Mouse (Mus musculus): ENCODE measurements around the gene Eef1akmt3. TPM values are rescaled to one million over a fixed set of nuclear protein-coding genes. Genes with fewer than 3 reads are reported as not detected.

Eef1akmt3 gene
- 0.16 and 0.37 TPM in 2 replicates for polyA plus RNA-seq (2015; fragmentation: Nextera tagmentation; extraction: Ambion mirVana)

GRCm38 (mm10) chr10:127041274-127041766 lies at the start of gene Eef1akmt3, which contains the start of gene Mettl1:
Gene Eef1akmt3 (minus strand): TSS chr10:127041513.
Gene Mettl1 (plus strand): TSS chr10:127041414.
- Histone ChIP-seq H3K9me3 (replicated peaks; ENCODE audit: control insufficient read depth, low read length) (no peaks in the 10 kb centered on the region), H3K9ac (ENCODE audit: low read length) (peak within 1 kb of the TSS; percentile 84), H3K36me3 (ENCODE audit: control insufficient read depth, insufficient read depth) (0 out of 2 replicates have a peak, but pooled peaks cover 2% of the 10 kb centered on the region), H3K4me3 (ENCODE audit: low read length) (peak within 1 kb of the TSS; percentile 99), H3K27ac (ENCODE audit: low read length) (peak within 1 kb of the TSS; percentile 71), H3K4me1 (ENCODE audit: control insufficient read depth, insufficient read depth, low read length) (peaks cover 10% of the 10 kb centered on the region), H3K27me3 (ENCODE audit: control insufficient read depth, insufficient read depth, low read length) (no peaks in the 10 kb centered on the region), H3K4me2 (ENCODE audit: low read depth, low read length) (peak within 1 kb of the TSS; percentile 100)
- 0% methylated on average over 28 of the region's 28 CpGs for WGBS
- peak; percentile 42 for ATAC-seq (replicated peaks; ENCODE audit: extremely low read depth, insufficient read depth, low FRiP score)

- Histone ChIP-seq H3K4me1 (ENCODE audit: control insufficient read depth, insufficient read depth, low read length) (peaks cover 15% of the 10 kb centered on the region), H3K27ac (ENCODE audit: low read length) (no peak overlapping the region), H3K27me3 (ENCODE audit: control insufficient read depth, insufficient read depth, low read length) (peaks cover 56% of the 10 kb centered on the region), H3K9me3 (replicated peaks; ENCODE audit: control insufficient read depth, low read length) (no peaks in the 10 kb centered on the region), H3K4me2 (ENCODE audit: low read depth, low read length) (peak overlapping the region; percentile 49), H3K4me3 (ENCODE audit: low read length) (peak overlapping the region; percentile 32), H3K9ac (ENCODE audit: low read length) (no peak overlapping the region), H3K36me3 (ENCODE audit: control insufficient read depth, insufficient read depth) (peaks cover under 1% of the 10 kb centered on the region)
- 15% methylated on average over 57 of the region's 57 CpGs for WGBS
- ATAC-seq (replicated peaks; ENCODE audit: extremely low read depth, insufficient read depth, low FRiP score): peak; percentile 20; the same call in 1 of the 2 replicates
Measured at GRCm38 (mm10) chr10:127090560-127091411, 49.5 kb upstream of the Eef1akmt3 start.

DNA sequence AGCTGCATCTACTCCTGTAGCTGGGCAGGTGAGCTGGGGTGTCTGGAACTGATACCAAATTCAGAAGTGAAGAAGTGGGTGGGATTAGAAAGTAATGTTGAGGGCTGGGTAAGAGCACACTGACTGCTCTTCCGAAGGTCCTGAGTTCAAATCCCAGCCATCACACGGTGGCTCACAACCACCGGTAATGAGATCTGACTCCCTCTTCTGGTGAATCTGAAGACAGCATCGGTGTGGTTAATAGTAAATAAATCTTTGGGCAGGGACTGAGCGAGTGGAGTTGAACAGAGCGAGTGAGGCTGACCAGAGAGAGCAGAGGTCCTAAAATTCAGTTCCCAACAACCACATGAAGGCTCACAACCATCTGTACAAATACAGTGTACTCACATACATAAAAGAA lies 44.3 kb upstream of the Eef1akmt3 start:
- whole genome bisulfite sequencing: 60% methylated on average over 6 of the region's 6 CpGs
- no peak overlapping the region for H3K4me3 ChIP-seq (ENCODE audit: low read length)
- H3K4me1 ChIP-seq (ENCODE audit: control insufficient read depth, insufficient read depth, low read length): peaks cover 3% of the 10 kb centered on the region; the same call in 1 of the 2 replicates
- H3K4me2 ChIP-seq (ENCODE audit: low read depth, low read length): no peak overlapping the region
- no peaks in the 10 kb centered on the region for H3K9me3 ChIP-seq (replicated peaks; ENCODE audit: control insufficient read depth, low read length)
- H3K36me3 ChIP-seq (ENCODE audit: control insufficient read depth, insufficient read depth): no peaks in the 10 kb centered on the region
- H3K27ac ChIP-seq (ENCODE audit: low read length): no peak overlapping the region
- peaks cover 56% of the 10 kb centered on the region for H3K27me3 ChIP-seq (ENCODE audit: control insufficient read depth, insufficient read depth, low read length)
- no peak for ATAC-seq (replicated peaks; ENCODE audit: extremely low read depth, insufficient read depth, low FRiP score)
- no peak overlapping the region for H3K9ac ChIP-seq (ENCODE audit: low read length)

DNA sequence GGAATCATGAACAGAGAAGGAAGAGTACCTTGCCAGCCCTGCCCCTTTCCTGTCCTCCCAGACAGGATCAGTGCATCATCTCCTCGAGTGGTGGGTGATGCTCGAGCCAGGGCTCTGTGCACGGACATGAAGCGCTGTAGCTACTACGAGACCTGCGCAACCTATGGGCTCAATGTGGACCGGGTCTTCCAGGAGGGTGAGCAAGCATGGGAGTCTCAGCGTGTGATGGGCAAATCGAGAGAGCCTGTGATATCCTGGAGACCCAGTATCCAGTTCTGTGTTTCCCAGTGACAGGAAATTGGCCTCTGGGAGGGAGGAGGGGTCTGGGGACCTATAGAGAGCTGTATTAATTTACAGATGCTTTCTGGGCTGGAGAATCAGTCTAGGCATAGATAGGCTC lies 43.7 kb upstream of the Eef1akmt3 start:
- Histone ChIP-seq H3K36me3 (ENCODE audit: control insufficient read depth, insufficient read depth) (no peaks in the 10 kb centered on the region), H3K27me3 (ENCODE audit: control insufficient read depth, insufficient read depth, low read length) (peaks cover 56% of the 10 kb centered on the region), H3K9me3 (replicated peaks; ENCODE audit: control insufficient read depth, low read length) (no peaks in the 10 kb centered on the region), H3K27ac (ENCODE audit: low read length) (no peak overlapping the region), H3K4me3 (ENCODE audit: low read length) (no peak overlapping the region), H3K9ac (ENCODE audit: low read length) (no peak overlapping the region), H3K4me1 (ENCODE audit: control insufficient read depth, insufficient read depth, low read length) (peaks cover 4% of the 10 kb centered on the region; the same call in 1 of the 2 replicates), H3K4me2 (ENCODE audit: low read depth, low read length) (no peak overlapping the region)
- no peak for ATAC-seq (replicated peaks; ENCODE audit: extremely low read depth, insufficient read depth, low FRiP score)
- 76% methylated on average over 9 of the region's 9 CpGs for WGBS

DNA sequence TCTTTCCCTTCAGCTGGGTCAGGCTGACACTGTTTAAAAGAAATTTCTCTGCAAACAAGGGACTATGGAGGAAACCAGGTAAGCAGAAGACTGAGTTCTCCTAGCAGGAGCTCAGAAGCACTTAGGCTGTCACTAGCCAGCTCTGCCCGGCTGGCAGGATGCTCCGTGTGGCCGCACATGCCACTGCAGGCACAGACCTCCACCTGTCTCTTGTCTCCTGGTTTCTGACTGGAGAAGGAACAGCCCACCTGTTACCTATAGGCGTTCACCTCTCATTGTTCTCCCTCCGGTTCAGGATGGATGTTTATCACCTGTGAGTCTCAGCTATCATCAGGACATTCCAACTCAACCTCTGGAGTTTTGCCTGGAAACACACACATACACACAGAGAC lies 42.6 kb upstream of the Eef1akmt3 start:
- no peak overlapping the region for H3K9ac ChIP-seq (ENCODE audit: low read length)
- H3K27me3 ChIP-seq (ENCODE audit: control insufficient read depth, insufficient read depth, low read length): peaks cover 56% of the 10 kb centered on the region
- H3K27ac ChIP-seq (ENCODE audit: low read length): no peak overlapping the region
- H3K36me3 ChIP-seq (ENCODE audit: control insufficient read depth, insufficient read depth): no peaks in the 10 kb centered on the region
- no peak overlapping the region for H3K4me2 ChIP-seq (ENCODE audit: low read depth, low read length)
- H3K4me3 ChIP-seq (ENCODE audit: low read length): no peak overlapping the region
- 42% methylated on average over 5 of the region's 5 CpGs for WGBS
- H3K4me1 ChIP-seq (ENCODE audit: control insufficient read depth, insufficient read depth, low read length): peaks cover 12% of the 10 kb centered on the region
- H3K9me3 ChIP-seq (replicated peaks; ENCODE audit: control insufficient read depth, low read length): no peaks in the 10 kb centered on the region
- no peak for ATAC-seq (replicated peaks; ENCODE audit: extremely low read depth, insufficient read depth, low FRiP score)

- Histone ChIP-seq H3K9me3 (replicated peaks; ENCODE audit: control insufficient read depth, low read length) (no peaks in the 10 kb centered on the region), H3K4me1 (ENCODE audit: control insufficient read depth, insufficient read depth, low read length) (peaks cover 12% of the 10 kb centered on the region), H3K27me3 (ENCODE audit: control insufficient read depth, insufficient read depth, low read length) (peaks cover 61% of the 10 kb centered on the region), H3K27ac (ENCODE audit: low read length) (no peak overlapping the region), H3K36me3 (ENCODE audit: control insufficient read depth, insufficient read depth) (no peaks in the 10 kb centered on the region), H3K4me2 (ENCODE audit: low read depth, low read length) (no peak overlapping the region), H3K9ac (ENCODE audit: low read length) (no peak overlapping the region), H3K4me3 (ENCODE audit: low read length) (no peak overlapping the region)
- WGBS: 35% methylated on average over 8 of the region's 8 CpGs
- no peak for ATAC-seq (replicated peaks; ENCODE audit: extremely low read depth, insufficient read depth, low FRiP score)
Measured at GRCm38 (mm10) chr10:127083292-127083914, 42.1 kb upstream of the Eef1akmt3 start.

GRCm38 (mm10) chr10:127081996-127082620 lies 40.8 kb upstream of the Eef1akmt3 start:
- Histone ChIP-seq H3K27me3 (ENCODE audit: control insufficient read depth, insufficient read depth, low read length) (peaks cover 65% of the 10 kb centered on the region), H3K4me3 (ENCODE audit: low read length) (peak overlapping the region; percentile 25; the same call in 1 of the 2 replicates), H3K4me1 (ENCODE audit: control insufficient read depth, insufficient read depth, low read length) (peaks cover 12% of the 10 kb centered on the region), H3K36me3 (ENCODE audit: control insufficient read depth, insufficient read depth) (no peaks in the 10 kb centered on the region), H3K4me2 (ENCODE audit: low read depth, low read length) (no peak overlapping the region), H3K27ac (ENCODE audit: low read length) (no peak overlapping the region), H3K9me3 (replicated peaks; ENCODE audit: control insufficient read depth, low read length) (no peaks in the 10 kb centered on the region), H3K9ac (ENCODE audit: low read length) (no peak overlapping the region; the same call in 1 of the 2 replicates)
- ATAC-seq (replicated peaks; ENCODE audit: extremely low read depth, insufficient read depth, low FRiP score): no peak
- WGBS: 35% methylated on average over 8 of the region's 8 CpGs

GRCm38 (mm10) chr10:127080901-127081780 lies 39.8 kb upstream of the Eef1akmt3 start:
- no peaks in the 10 kb centered on the region for H3K36me3 ChIP-seq (ENCODE audit: control insufficient read depth, insufficient read depth)
- H3K4me2 ChIP-seq (ENCODE audit: low read depth, low read length): peak overlapping the region; percentile 59
- H3K4me3 ChIP-seq (ENCODE audit: low read length): peak overlapping the region; percentile 25
- no peaks in the 10 kb centered on the region for H3K9me3 ChIP-seq (replicated peaks; ENCODE audit: control insufficient read depth, low read length)
- 8% methylated on average over 48 of the region's 48 CpGs for WGBS
- no peak overlapping the region for H3K27ac ChIP-seq (ENCODE audit: low read length)
- H3K27me3 ChIP-seq (ENCODE audit: control insufficient read depth, insufficient read depth, low read length): peaks cover 74% of the 10 kb centered on the region
- H3K4me1 ChIP-seq (ENCODE audit: control insufficient read depth, insufficient read depth, low read length): peaks cover 12% of the 10 kb centered on the region
- no peak for ATAC-seq (replicated peaks; ENCODE audit: extremely low read depth, insufficient read depth, low FRiP score)
- H3K9ac ChIP-seq (ENCODE audit: low read length): peak overlapping the region; percentile 36; the same call in 1 of the 2 replicates

All from heart, embryonic 16.5 days (tissue).